Mouse (Mus musculus): ENCODE data around the gene Zfp598. TPM values are rescaled to one million over a fixed set of nuclear protein-coding genes. Genes with fewer than 3 reads are reported as not detected.
A peak's percentile ranks its signal among the peaks of the same experiment; 100 is the strongest.
"Not testable (repeated sequence)": the region's sequence is repeated elsewhere in the genome, so short reads cannot be mapped to it uniquely, and the experiment has no call there.

Zfp598 gene
- polyA plus RNA-seq, 1 experiment: 54.2 TPM

- DNase-seq (ENCODE audit: low spot score): no peak
These were observed 23.1 kb upstream of the Zfp598 start for GRCm38 (mm10) chr17:24646381-24646780.

- DNase-seq (ENCODE audit: low spot score): no peak
These were observed 22.0 kb upstream of the Zfp598 start for GRCm38 (mm10) chr17:24647493-24647892.

- no peak for DNase-seq (ENCODE audit: low spot score)
These were observed 20.6 kb upstream of the Zfp598 start for GRCm38 (mm10) chr17:24648731-24649377.

- DNase-seq (ENCODE audit: low spot score): no peak
These were observed 19.9 kb upstream of the Zfp598 start for GRCm38 (mm10) chr17:24649581-24650069.

GRCm38 (mm10) chr17:24650070-24650616 is 19.3 kb upstream of the Zfp598 start, which contains the start of gene Slc9a3r2:
TSS of gene Slc9a3r2 (minus strand) at chr17:24650327.
- peak; percentile 57 for DNase-seq (ENCODE audit: low spot score)

GRCm38 (mm10) chr17:24650766-24651165 is 18.7 kb upstream of the Zfp598 start:
- no peak for DNase-seq (ENCODE audit: low spot score)

- DNase-seq (ENCODE audit: low spot score): no peak
These were observed 17.7 kb upstream of the Zfp598 start for GRCm38 (mm10) chr17:24651835-24652234.

- no peak for DNase-seq (ENCODE audit: low spot score)
These were observed 15.3 kb upstream of the Zfp598 start for GRCm38 (mm10) chr17:24653967-24654710.

GRCm38 (mm10) chr17:24654969-24655368 is 14.5 kb upstream of the Zfp598 start:
- no peak for DNase-seq (ENCODE audit: low spot score)

GRCm38 (mm10) chr17:24658017-24658758 is 11.3 kb upstream of the Zfp598 start, which contains the start of gene Npw:
TSS of gene Npw (minus strand) at chr17:24658457.
- DNase-seq (ENCODE audit: low spot score): no peak

GRCm38 (mm10) chr17:24667011-24667410 is 2.5 kb upstream of the Zfp598 start:
- not testable (repeated sequence) for DNase-seq (ENCODE audit: low spot score)

GRCm38 (mm10) chr17:24667416-24667815 is 2.1 kb upstream of the Zfp598 start:
- DNase-seq (ENCODE audit: low spot score): peak; percentile 30

GRCm38 (mm10) chr17:24669214-24669544 is 308 bp upstream of the Zfp598 start:
- DNase-seq (ENCODE audit: low spot score): not testable (repeated sequence)

- DNase-seq (ENCODE audit: low spot score): no peak
These were observed 858 bp downstream of the Zfp598 start for GRCm38 (mm10) chr17:24670246-24670844.

- no peak for DNase-seq (ENCODE audit: low spot score)
These were observed 1.9 kb downstream of the Zfp598 start for GRCm38 (mm10) chr17:24671346-24671745.

GRCm38 (mm10) chr17:24672141-24672540 is 2.7 kb downstream of the Zfp598 start:
- no peak for DNase-seq (ENCODE audit: low spot score)

- no peak for DNase-seq (ENCODE audit: low spot score)
These were observed 4.8 kb downstream of the Zfp598 start for GRCm38 (mm10) chr17:24674277-24674676.

- no peak for DNase-seq (ENCODE audit: low spot score)
These were observed 6.7 kb downstream of the Zfp598 start for GRCm38 (mm10) chr17:24676187-24676586.

GRCm38 (mm10) chr17:24676877-24677276 is 7.4 kb downstream of the Zfp598 start:
- no peak for DNase-seq (ENCODE audit: low spot score)

GRCm38 (mm10) chr17:24677500-24678080 is 8.1 kb downstream of the Zfp598 start:
- no peak for DNase-seq (ENCODE audit: low spot score)

GRCm38 (mm10) chr17:24686514-24686913 is 17.0 kb downstream of the Zfp598 start:
- no peak for DNase-seq (ENCODE audit: low spot score)

Data from urinary bladder, adult 2 months (tissue).